Mouse (Mus musculus) spleen, adult 2 months (tissue): ENCODE data around the gene Iqgap1.

Experiments
- CTCF ChIP-seq: fragments of 200-500 bp; IDR thresholded peaks from 2 replicates; pipeline ENCODE4 v1.5.1; 2011; ENCODE audit warnings: mild to moderate bottlenecking, inconsistent platforms; ENCODE audit not compliant: insufficient read depth, insufficient read length, insufficient replicate concordance; ENCODE audit errors: extremely low read depth
- POLR2A ChIP-seq: fragments of 200-500 bp; IDR thresholded peaks from 2 replicates; pipeline ENCODE4 v1.6.1; 2011; ENCODE audit warnings: low read depth, low read length, inconsistent platforms

DNA sequence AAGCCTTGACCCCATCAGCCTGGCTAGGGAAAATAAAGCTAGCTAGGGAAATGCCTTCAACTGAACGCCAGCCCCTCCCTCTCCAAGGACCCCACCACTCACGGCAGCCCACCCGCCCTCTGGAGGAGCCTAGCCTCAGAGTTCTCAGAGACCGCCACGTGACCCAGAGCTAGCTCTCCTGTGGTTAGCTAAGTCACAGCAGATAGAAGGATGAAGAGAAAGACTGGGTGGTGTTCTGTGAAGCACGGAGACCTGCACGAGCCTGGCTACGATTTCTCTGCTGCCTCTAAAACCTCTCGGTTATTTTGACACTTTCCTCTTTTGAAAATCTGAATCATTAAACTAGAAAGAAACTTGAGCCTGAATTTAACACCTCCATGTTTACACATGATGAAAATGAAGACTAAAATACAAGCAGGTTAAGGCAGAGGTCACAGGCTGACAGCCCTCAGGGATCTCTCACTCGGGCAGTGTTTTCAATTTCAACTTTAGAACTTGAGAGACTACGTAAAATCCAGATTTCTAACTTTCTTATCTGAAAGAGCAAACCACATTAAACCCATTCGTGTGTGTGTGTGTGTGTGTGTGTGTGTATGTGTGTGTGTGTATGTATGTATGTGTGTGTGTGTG is 145.4 kb downstream of the Iqgap1 start:
- no peak for TF ChIP-seq CTCF
- no peak for TF ChIP-seq POLR2A
